Mouse (Mus musculus) layer of hippocampus, postnatal 36 days (tissue): ENCODE results near the gene Maz. TPM values are rescaled to one million over a fixed set of nuclear protein-coding genes. Genes with fewer than 3 reads are reported as not detected.
A peak's percentile ranks its signal among the peaks of the same experiment; 100 is the strongest.

Experiments
- DNase-seq, 2 experiments: peaks; one replicate each; pipeline ENCODE4 v3.0.0; 2022
- total RNA-seq, 2 experiments: library from RNA; stranded (reverse); gene quantifications; 2 replicates each; pipeline ENCODE4 v1.2.3; 2021

Gene Maz
- total RNA-seq, 2 experiments from 2014 or later = 258 to 261 TPM

DNA sequence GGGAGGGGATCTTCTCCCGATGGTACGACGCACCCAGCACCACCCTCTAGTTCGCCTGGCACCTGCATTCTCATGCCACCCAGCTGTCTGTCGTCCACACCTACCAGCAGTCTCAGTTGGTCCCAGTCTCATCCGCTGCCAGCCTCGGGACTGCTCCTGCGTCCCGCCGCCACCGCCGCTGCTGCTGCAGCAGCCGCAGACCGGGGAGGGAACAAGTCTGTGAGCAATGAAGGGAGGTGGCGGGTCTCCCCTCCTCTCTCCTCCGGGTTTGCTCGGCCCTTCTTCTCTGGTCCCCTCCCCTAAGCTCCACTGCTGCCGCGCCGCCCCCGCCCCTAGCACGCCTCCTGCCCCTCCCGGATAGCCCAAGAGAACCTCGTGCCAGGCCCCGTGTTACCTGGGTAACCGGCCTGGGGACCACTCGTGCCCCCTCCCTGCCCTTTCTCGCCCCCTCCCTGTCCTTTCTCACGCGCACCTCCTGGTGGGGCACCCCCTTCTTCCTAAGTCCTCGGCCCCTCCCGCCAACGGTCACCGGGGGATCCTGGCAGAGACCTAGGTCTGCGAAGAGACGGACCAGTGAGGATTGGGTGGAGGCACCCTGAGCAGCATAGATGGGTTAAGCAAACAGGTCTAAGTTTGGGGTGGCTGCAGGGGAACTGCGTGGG is 5.8 kb downstream of the Maz start, which contains the start of the genes Gm42742 and Prrt2:
TSS of gene Gm42742 (minus strand) at position 197 of the 662 bp plus-strand sequence.
TSS of gene Prrt2 (minus strand) at position 311 of the 662 bp plus-strand sequence.
- peak in 1 of 2 experiments; percentile 60 for DNase-seq

DNA sequence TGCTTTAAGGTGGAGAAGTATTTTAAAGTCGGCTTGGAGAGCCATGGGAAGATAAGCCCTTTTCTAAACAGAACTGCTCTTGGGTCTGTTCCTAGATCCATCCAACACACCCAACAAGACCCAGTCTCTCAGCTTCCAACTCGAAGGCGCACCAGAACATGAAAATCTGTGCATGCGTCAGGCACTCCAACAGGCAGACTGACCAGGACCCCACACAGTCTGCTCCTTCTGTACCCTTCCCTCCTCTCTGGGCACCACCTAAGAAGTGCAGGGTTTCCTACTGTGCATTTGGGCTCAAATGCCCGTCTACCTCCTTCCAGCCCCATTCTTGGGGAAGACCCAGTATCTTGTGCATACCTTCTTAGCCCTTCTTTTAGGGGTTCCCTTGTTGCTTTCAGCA is 6.3 kb downstream of the Maz start:
- no peak for DNase-seq

DNA sequence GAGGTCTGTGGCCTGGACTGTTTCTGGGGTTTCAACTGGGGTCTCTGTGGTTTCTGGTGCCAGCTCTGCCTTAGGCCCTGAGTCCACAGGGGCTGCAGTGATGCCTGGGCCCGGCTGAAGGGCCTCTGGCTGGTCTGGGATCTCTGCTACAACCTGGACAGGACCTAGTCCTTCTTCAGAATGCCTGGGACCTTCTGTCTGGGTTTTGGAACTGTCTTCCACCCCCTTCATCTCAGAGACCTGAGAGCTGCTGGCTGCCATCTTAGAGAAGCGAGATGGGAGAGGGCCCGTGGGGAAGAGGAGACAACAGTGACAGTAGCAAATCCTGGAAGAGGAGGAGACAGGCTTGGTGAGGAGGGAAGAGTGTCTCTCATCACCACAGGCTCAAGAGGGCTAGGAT is 6.8 kb downstream of the Maz start:
- DNase-seq = no peak

GRCm38 (mm10) chr7:127019306-127019960 is 7.4 kb downstream of the Maz start:
- no peak for DNase-seq

DNA sequence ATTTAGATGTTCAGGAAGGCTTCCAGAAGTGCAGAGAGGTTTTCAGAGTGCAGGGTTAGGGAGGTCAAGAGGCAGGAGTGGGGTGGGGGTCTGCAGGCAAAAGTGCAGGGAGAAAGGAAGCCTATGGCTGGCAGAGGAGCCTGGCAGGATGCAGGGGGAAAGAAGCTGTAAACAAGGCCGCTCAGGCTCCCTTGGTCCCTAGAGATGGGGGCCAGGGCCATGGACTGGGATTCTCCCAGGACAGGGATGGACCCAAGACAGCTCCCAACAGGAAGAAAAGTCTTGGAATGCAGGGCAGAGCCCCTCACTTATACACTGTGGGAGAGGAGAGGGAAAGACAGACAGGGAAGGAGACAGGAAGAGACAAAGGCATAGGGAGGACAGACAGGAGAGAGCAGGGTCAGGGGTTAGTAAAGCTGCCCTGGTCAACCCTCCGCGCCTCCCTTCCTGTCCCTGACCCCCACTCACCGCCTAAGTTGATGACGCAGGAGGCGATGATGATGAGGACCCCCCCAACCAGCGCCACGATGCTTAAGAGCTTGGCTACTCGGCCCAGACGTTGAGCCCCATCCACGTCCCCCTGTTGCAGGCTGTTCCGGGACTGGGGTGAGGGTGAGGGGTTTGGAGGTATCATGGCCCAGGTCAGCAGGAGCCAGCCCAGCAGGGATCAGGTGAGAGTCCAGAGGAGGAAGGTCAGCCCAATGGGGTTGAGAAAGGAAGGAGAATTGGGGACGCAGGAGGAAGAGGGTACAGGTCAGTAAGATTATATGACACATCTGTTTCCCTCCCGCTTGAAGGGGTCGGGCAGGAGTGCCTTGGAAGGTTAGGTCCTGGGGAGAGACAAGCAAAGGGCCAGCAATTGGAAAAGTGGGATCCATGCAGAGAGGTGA is 8.2 kb downstream of the Maz start:
- no peak for DNase-seq

- no peak for DNase-seq
Measured at GRCm38 (mm10) chr7:127017950-127018345, 8.9 kb downstream of the Maz start.

DNA sequence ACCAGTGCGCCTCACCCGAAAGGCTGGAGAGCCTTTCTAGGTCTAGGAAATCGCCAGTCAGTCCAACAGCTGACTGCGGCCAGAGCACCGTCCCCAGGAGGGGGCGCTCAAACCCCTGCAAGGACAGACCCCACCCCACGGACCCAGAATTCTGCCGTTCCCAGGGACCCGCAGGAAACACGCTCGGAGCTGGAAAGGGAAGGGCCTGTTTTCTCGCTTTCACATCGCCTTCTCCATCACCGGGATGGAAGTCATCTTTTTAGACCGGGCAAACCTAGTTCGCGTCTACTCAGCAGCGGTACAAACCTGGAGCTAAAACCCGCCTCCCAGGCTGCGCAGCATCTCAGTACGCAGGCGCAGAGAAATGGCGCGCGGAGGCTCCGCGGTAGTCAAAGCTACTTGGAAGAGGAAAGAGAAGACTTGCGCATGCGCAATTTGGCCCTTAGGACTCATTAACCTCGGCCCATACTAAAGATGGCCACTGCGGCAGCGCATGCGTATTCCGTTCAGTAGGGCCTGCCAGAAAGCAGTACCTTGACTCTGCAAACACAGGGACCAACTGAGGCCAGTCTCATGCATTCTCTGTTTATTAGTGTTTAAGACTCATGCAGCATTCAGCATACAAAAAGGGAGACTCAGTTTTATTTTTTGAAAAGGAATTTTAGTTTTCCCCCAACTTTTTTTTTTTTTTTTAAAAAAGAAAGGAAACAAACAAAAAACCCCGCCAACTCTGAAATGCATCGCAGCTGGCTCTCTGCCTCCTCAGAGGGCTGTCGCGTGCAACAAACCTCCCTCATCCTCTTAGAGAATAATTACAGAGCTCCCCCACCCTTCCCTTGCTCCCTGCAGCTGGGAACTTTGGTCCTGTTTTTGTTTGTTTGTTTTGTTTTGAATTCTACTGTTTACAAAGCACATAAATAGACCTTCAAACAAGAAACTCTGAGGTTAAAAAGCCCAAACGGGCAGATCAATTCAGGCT is 9.6 kb downstream of the Maz start, which contains the start of gene Pagr1a:
TSS of gene Pagr1a (minus strand) at position 382 of the 979 bp plus-strand sequence.
- peak; percentile 95 to 96 for DNase-seq

DNA sequence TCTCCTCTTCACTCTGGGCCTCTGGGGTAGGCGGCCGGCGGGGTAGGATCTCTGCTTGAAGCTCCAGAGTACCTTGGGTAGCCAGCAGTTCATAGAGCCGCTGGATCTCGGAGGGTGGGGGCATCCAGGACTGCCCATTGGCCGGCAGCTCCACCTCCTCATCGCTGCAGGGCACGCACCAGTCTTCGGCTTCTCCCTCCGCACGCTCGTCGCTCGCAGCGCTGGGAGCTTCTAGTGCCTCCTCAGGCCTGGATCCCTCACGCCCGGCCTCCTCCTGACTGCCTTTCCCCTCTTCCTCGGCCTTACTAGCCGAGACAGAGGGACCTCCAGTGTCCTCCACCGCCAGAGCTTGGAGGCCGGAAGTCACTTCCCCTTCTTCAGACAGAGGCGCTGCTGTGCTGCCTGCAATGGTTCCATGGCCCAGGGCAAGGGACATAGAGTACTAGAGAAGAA is 10.3 kb downstream of the Maz start:
- no peak for DNase-seq

- DNase-seq = no peak
Measured at GRCm38 (mm10) chr7:127016481-127016485, 10.6 kb downstream of the Maz start, which contains the start of gene Pagr1b. Gene Pagr1b, minus strand, starts transcription at chr7:127016484.

DNA sequence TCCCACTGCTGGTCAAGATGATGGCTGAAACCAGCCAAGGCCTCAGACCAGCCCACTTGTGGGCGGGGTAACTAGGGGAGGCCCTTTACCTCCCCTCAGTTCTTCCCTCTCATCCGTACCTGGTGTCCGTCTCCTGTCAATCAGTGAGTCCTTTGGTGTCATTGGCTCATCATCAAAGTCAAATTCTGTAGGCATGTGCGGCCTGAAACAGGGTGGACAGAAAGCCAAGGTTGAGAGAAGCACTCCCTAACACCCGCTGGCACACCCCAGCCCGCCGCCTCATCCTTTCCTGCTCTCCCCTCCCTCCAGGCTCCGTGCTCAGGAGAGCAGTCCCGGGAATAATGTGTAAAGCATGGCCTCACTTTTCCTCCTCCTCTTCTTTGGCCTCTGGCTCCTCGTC is 10.8 kb downstream of the Maz start:
- no peak for DNase-seq

GRCm38 (mm10) chr7:127014993-127015392 is 11.8 kb downstream of the Maz start:
- no peak for DNase-seq

DNA sequence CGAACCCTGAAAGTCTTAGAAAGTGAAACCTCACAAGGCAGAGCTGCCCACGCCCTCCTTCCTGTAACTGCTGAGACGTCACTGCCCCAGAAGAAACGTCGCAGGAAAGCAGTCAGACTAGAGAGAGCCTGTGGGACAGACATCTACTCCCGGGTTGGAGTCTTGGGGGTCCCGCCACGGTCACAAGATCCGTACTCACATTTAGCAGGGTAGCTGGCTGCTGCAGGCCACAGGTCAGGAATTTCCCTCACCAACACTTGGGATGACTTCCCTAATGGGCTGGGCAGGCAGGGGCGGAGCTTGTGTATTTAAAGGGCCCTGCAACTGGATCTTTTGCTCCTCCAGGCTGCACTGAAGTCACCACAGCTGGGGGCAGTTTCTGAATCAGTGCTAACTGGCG is 12.5 kb downstream of the Maz start, which contains the start of gene Mvp:
TSS of gene Mvp (minus strand) at position 302 of the 400 bp plus-strand sequence.
- no peak for DNase-seq

- no peak for DNase-seq
Measured at GRCm38 (mm10) chr7:127013385-127013784, 13.5 kb downstream of the Maz start.

DNA sequence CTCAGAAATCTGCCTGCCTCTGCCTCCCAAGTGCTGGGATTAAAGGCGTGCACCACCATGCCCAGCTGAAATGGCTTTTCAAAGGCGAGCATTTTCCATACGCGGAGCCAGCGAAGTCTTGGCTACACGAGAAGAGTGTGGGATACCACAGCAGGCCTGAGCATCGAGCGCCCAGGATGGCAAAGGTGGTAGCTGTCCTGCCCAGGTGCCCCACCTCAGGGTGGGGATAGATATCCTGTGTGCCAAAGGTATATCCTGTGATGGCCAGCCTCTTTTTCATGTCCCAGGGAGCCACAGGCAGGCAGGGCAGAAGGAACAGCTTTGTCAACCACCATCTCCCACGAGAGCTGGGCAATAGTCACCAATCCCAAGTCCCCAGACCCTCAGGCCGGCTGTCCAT is 14.0 kb downstream of the Maz start:
- DNase-seq = no peak

GRCm38 (mm10) chr7:127012374-127012773 is 14.5 kb downstream of the Maz start:
- DNase-seq = no peak

DNA sequence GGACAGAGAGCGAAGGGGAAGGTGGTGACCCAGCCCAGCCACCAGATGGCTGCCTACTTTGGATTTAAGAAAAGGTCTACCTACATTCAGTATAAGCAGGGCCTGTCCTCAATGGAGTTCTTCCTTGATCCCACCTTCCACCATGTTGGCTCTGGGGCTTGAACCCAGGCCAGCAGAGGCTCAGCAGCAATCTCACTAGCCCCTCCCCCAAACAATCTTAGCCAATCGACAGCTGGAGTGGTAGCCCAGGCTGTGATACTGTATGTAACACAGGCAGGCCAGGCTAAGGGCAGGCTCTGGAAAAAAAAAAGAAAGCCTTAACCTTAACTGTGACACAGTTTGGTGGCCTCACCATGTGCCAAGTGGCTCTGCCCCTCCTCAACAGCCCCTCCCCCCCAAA is 15.1 kb downstream of the Maz start:
- DNase-seq = no peak

DNA sequence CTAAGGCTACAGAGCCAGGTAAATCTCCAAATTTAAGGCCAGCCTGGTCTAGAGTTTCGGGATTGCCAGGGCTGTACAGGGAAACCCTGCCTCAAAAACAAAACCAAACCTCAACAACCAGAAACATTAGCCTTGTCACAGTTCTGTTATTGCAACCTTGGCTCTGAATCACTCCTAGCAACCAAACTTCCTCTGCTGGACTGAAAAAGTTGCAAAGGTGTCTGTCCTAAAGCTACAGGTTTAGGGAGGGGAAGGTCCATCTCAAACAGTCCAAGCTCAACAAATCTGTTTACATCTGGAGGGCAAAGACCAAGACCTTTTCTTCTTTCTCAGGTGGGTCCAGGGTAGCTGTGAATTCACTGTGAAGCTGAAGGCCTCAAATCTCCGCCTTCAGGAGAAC is 15.8 kb downstream of the Maz start:
- no peak for DNase-seq

DNA sequence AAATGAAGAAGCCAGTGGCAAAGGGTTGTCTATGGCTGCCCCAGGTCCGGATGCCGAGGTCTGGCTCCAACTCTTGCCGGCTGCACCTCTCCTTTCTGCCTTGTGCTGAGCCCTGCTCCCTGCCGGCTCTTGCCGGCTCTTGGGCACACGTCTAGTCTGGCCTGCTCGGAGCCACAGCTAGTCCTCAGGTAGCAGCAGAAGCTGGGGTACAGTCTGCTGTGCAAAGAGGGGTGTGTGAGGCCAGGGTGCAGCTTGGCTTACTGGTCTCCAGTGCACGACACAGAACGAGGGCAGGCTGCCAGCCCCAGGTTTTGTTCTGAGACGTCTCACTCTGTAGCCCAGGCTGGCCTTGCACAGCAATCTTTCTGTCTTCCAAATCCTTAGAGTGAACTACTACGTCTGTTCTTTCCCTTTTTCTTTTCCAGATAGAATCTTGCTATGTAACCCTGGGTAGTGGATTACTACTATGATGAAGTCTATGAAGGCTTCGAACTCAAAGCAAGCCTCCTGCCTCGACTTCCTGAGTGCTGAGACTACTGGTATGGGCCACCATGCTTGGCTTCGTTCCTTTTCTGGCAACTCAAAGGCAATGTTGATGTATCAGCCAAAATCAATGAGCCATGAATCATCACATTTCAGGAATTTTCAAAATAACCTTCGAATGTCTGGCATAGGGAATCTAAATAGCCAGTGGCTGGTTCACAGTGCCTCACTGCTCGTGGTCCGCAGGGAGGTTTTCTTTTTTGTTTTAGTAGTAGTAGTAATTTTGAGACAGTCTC is 17.3 kb downstream of the Maz start:
- no peak for DNase-seq

DNA sequence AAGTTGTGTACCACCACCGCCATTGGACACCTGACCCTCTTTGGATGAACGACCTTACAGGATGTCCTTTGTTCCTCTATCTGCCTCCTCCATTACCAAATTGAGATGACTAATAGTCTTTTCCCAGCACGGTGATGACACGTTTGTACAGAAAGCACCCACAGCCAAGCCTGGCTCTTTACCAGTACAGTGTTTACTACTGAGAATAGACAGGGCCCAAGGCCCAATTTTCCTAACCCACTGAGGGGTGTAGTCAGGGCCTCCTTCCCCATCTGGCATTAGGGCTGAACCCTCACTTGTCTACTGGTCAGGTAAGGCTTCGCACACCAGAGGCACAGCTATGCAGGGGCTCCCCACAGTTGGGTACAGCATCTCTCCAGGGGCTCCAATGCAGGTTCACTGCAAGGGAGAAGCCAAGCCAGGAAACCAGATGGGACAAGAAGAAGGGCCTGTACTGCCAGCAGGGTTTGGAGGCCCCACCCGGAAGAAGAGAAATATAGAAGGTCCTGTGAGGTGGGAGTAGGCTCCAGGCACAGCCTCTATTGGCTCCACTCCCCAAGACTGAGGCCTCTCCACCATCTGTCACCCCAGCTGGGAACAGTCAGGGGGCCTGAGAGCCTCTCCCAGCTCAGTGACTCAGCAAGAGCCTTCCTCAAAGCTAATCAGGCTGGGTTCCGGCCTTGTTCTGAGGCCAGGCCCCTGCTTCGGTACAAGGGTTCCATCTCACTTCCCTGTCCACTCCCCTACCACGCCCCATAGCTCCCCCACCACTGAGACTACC is 18.4 kb downstream of the Maz start:
- peak; percentile 87 for DNase-seq

DNA sequence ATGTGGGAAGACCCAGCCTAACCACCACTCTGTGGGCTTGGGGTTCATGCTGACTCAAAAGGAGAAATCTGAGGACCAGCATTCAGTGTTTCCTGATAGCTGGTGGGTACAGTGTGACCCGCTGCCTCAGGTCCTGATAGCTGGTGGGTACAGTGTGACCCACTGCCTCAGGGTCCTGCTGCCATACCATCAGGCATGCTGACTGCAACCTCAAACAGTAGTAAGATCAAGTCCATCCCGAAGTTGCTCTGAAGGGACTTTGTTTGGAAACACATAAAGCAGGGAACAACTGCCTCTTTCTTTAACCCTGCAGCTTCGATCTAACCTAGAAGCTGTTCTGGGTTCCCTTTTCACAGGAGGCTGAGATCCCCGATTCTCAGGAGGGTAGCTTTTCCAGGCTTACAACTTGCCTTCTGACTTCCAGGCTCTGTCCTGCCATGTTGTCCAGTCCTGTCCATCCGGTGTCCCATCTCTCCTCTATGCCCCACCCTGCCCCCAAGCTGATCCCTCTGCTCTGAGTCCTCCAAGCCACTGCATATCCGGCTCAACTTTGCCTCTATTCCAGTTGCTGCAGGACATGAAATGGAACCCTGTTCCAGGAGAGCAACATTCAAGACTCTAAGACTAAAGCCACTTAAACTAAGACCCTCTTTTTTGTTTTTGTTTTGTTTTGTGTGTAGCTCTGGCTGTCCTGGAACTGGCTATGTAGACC is 19.4 kb downstream of the Maz start:
- DNase-seq = no peak
